Mouse (Mus musculus) myocyte (in vitro differentiated cells): ENCODE data around the gene Grm5.

Source experiments
- CEBPB ChIP-seq: IDR thresholded peaks from 2 replicates; pipeline ENCODE4 v1.6.1; 2011; ENCODE audit warnings: mild to moderate bottlenecking, moderate library complexity; ENCODE audit not compliant: poor library complexity, insufficient read depth, severe bottlenecking
- E2F4 ChIP-seq: IDR thresholded peaks from one replicate; pipeline ENCODE4 v1.6.1; 2011; ENCODE audit warnings: mild to moderate bottlenecking, control low read depth, moderate library complexity; ENCODE audit not compliant: insufficient read depth
- MAX ChIP-seq: IDR thresholded peaks from one replicate; pipeline ENCODE4 v1.6.1; 2011; ENCODE audit warnings: low read depth, mild to moderate bottlenecking, control low read depth
- MYOD1 ChIP-seq, 3 experiments: IDR thresholded peaks; one replicate each; pipeline ENCODE4 v1.6.1; 2011; ENCODE audit warnings: control low read depth in 2 of 3, low read depth in 2 of 3, mild to moderate bottlenecking in 2 of 3, moderate library complexity in 1 of 3; ENCODE audit not compliant: insufficient read length in 2 of 3, control insufficient read depth in 1 of 3
- POLR2A ChIP-seq: IDR thresholded peaks from one replicate; pipeline ENCODE4 v1.6.1; 2011; ENCODE audit warnings: low read depth, mild to moderate bottlenecking, control low read depth, moderate library complexity; ENCODE audit not compliant: insufficient read length
- POLR2AphosphoS2 ChIP-seq: IDR thresholded peaks from one replicate; pipeline ENCODE4 v1.6.1; 2011; ENCODE audit warnings: low read depth, control low read depth; ENCODE audit not compliant: insufficient read length
- TCF12 ChIP-seq: IDR thresholded peaks from one replicate; pipeline ENCODE4 v1.6.1; 2011; ENCODE audit warnings: mild to moderate bottlenecking, control low read depth; ENCODE audit not compliant: poor library complexity, insufficient read depth, severe bottlenecking

- TF ChIP-seq POLR2A (no peak), E2F4 (no peak), MYOD1 (IDR thresholded peaks at IDR 0.05; ENCODE audit: control insufficient read depth in 1 of 3, insufficient read length in 2 of 3, low read depth in 2 of 3) (no peak), CEBPB (no peak), MAX (no peak), TCF12 (no peak), POLR2AphosphoS2 (no peak)
Measured at GRCm38 (mm10) chr7:88047366-88047765, 463.4 kb downstream of the Grm5 start.
